Mouse (Mus musculus) retina, postnatal 1 day (tissue): ENCODE results near the gene Efr3b.

Experiments used
- DNase-seq: peaks from one replicate; pipeline ENCODE4 v3.0.0-alpha.2; 2012

Efr3b gene

GRCm38 (mm10) chr12:4038061-4039041 is at the start of gene Efr3b:
Gene Efr3b (minus strand): TSS chr12:4038915.
- DNase-seq, result peak; percentile 92

GRCm38 (mm10) chr12:4083441-4083840 is 44.7 kb upstream of the Efr3b start:
- no peak for DNase-seq

GRCm38 (mm10) chr12:4082132-4083001 is 43.7 kb upstream of the Efr3b start, which contains the start of gene Dnajc27:
Gene Dnajc27 (plus strand): TSS chr12:4082583.
- peak; percentile 98 for DNase-seq

- peak; percentile 78 for DNase-seq
Measured at GRCm38 (mm10) chr12:4080311-4080710, 41.6 kb upstream of the Efr3b start.

- no peak for DNase-seq
Measured at GRCm38 (mm10) chr12:4078069-4078468, 39.4 kb upstream of the Efr3b start.

GRCm38 (mm10) chr12:4076383-4076782 is 37.7 kb upstream of the Efr3b start:
- no peak for DNase-seq

GRCm38 (mm10) chr12:4075407-4075806 is 36.7 kb upstream of the Efr3b start:
- no peak for DNase-seq

GRCm38 (mm10) chr12:4071671-4072070 is 33.0 kb upstream of the Efr3b start:
- no peak for DNase-seq

- no peak for DNase-seq
Measured at GRCm38 (mm10) chr12:4068551-4068950, 29.8 kb upstream of the Efr3b start.

GRCm38 (mm10) chr12:4066681-4067459 is 28.2 kb upstream of the Efr3b start:
- peak; percentile 33 for DNase-seq

GRCm38 (mm10) chr12:4065944-4066343 is 27.2 kb upstream of the Efr3b start:
- no peak for DNase-seq

- no peak for DNase-seq
Measured at GRCm38 (mm10) chr12:4065498-4065897, 26.8 kb upstream of the Efr3b start.

- DNase-seq, result no peak
Measured at GRCm38 (mm10) chr12:4059683-4060082, 21.0 kb upstream of the Efr3b start.

- DNase-seq, result no peak
Measured at GRCm38 (mm10) chr12:4058321-4058720, 19.6 kb upstream of the Efr3b start.

GRCm38 (mm10) chr12:4054845-4055244 is 16.1 kb upstream of the Efr3b start:
- DNase-seq, result no peak

- no peak for DNase-seq
Measured at GRCm38 (mm10) chr12:4053643-4054042, 14.9 kb upstream of the Efr3b start.

GRCm38 (mm10) chr12:4050861-4051425 is 12.2 kb upstream of the Efr3b start:
- peak; percentile 60 for DNase-seq

- no peak for DNase-seq
Measured at GRCm38 (mm10) chr12:4048031-4048430, 9.3 kb upstream of the Efr3b start.

- no peak for DNase-seq
Measured at GRCm38 (mm10) chr12:4045992-4046391, 7.3 kb upstream of the Efr3b start.

- no peak for DNase-seq
Measured at GRCm38 (mm10) chr12:4042411-4042810, 3.7 kb upstream of the Efr3b start.

- DNase-seq, result no peak
Measured at GRCm38 (mm10) chr12:4039046-4039445, 331 bp upstream of the Efr3b start.

GRCm38 (mm10) chr12:4037511-4037910 is 1.2 kb downstream of the Efr3b start:
- DNase-seq, result no peak
